24 mouse cellular contexts compared by ENCODE assay signal in genomic region chr8:106505328-106505965, GRCm38 (mm10). TPM values are rescaled to one million over a fixed set of nuclear protein-coding genes. Genes with fewer than 3 reads are reported as not detected.
A peak's percentile ranks its signal among the peaks of the same experiment; 100 is the strongest.
DNase-seq lines count a peak whose midpoint lies in the region; ATAC-seq and TF ChIP-seq lines count a peak whose summit lies in the region.
"Had no signal": no experiment of that assay in that cellular context is flagged by ENCODE, and none has a peak within 500 bp of the region (broad histone marks: within the 10 kb centered on the region; RNA-seq: fewer than 3 reads in every experiment).

No protein-coding gene starts in this region.

- H3K27ac ChIP-seq in lung, embryonic 14.5 days (ENCODE audit: low read depth), result peak overlapping the region; percentile 18; the same call in 1 of the 2 replicates
- peak overlapping the region; percentile 63 for H3K27ac ChIP-seq in embryonic facial prominence, embryonic 14.5 days (replicated peaks; ENCODE audit: low read depth, low read length)
- H3K27ac ChIP-seq in limb, embryonic 15.5 days, result peak overlapping the region; percentile 71
- H3K27ac ChIP-seq: forebrain, embryonic 12.5 days; hindbrain, embryonic 14.5 days had no signal

- no peak for ATAC-seq in lung, embryonic 14.5 days (ENCODE audit: insufficient read depth)
- no peak; the same call in 1 of the 2 replicates for ATAC-seq in embryonic facial prominence, embryonic 14.5 days (ENCODE audit: low read depth)
- ATAC-seq in limb, embryonic 15.5 days (ENCODE audit: insufficient number of reproducible peaks, low FRiP score, low TSS enrichment, low read depth), result no peak
- ATAC-seq: activated CD4-positive, CD25-positive, alpha-beta regulatory T cell, adult 4 months; Patski had no signal

- H3K36me3 ChIP-seq in lung, embryonic 14.5 days (ENCODE audit: insufficient read depth), result no peaks in the 10 kb centered on the region
- H3K36me3 ChIP-seq in embryonic facial prominence, embryonic 14.5 days (ENCODE audit: control insufficient read depth, insufficient read depth, low read length), result no peaks in the 10 kb centered on the region
- H3K36me3 ChIP-seq in limb, embryonic 15.5 days, result no peaks in the 10 kb centered on the region
- H3K36me3 ChIP-seq: forebrain, embryonic 12.5 days had no signal

- H3K9me3 ChIP-seq in lung, embryonic 14.5 days (ENCODE audit: low read depth, low read length), result no peaks in the 10 kb centered on the region
- no peaks in the 10 kb centered on the region for H3K9me3 ChIP-seq in embryonic facial prominence, embryonic 14.5 days (ENCODE audit: control insufficient read depth, low read length)
- H3K9me3 ChIP-seq in limb, embryonic 15.5 days, result no peaks in the 10 kb centered on the region
- H3K9me3 ChIP-seq: forebrain, embryonic 12.5 days had no signal

- no peak for TF ChIP-seq CTCF in lung, embryonic 14.5 days (IDR thresholded peaks at IDR 0.05; ENCODE audit: low read depth)

- peaks cover 16% of the 10 kb centered on the region for H3K27me3 ChIP-seq in lung, embryonic 14.5 days (ENCODE audit: insufficient read depth, low read length)
- H3K27me3 ChIP-seq in embryonic facial prominence, embryonic 14.5 days (replicated peaks; ENCODE audit: control insufficient read depth, insufficient read depth, low read length), result peaks cover 11% of the 10 kb centered on the region; the same call in 1 of the 2 replicates
- H3K27me3 ChIP-seq in limb, embryonic 15.5 days, result no peaks in the 10 kb centered on the region; the same call in 1 of the 2 replicates
- H3K27me3 ChIP-seq: Patski had no signal

- no peak overlapping the region for H3K4me2 ChIP-seq in lung, embryonic 14.5 days
- no peak overlapping the region for H3K4me2 ChIP-seq in embryonic facial prominence, embryonic 14.5 days (ENCODE audit: low read depth, low read length)
- H3K4me2 ChIP-seq in limb, embryonic 15.5 days, result no peak overlapping the region
- H3K4me2 ChIP-seq: forebrain, embryonic 12.5 days; hindbrain, embryonic 14.5 days; midbrain, embryonic 11.5 days had no signal

- WGBS in lung, embryonic 14.5 days, result 44% methylated on average over 10 of the region's 10 CpGs
- 36% methylated on average over 10 of the region's 10 CpGs for WGBS in embryonic facial prominence, embryonic 14.5 days
- 25% methylated on average over 10 of the region's 10 CpGs for WGBS in limb, embryonic 15.5 days

- DNase-seq in heart, adult 11 months, result peak; percentile 81
- DNase-seq in heart, postnatal 25 days (ENCODE audit: low spot score), result no peak
- peak; percentile 40 for DNase-seq in lung, embryonic 14.5 days
- DNase-seq in lung, postnatal 25 days (ENCODE audit: low spot score), result no peak
- peak; percentile 50 for DNase-seq in embryonic facial prominence, embryonic 14.5 days (ENCODE audit: low spot score)
- DNase-seq in MN1 (ENCODE audit: low spot score), result no peak
- DNase-seq: adrenal gland, postnatal 14 days; cerebellum, adult 11-12 months; gastrocnemius, postnatal 36 days; kidney, adult 18-20 months; lung, adult 18-20 months; lung, postnatal 4 days; thymus, adult 2 months had no signal

- H3K4me1 ChIP-seq in lung, embryonic 14.5 days (ENCODE audit: insufficient read depth), result peaks cover 19% of the 10 kb centered on the region
- H3K4me1 ChIP-seq in embryonic facial prominence, embryonic 14.5 days (ENCODE audit: control insufficient read depth, insufficient read depth, low read length), result peaks cover 19% of the 10 kb centered on the region
- H3K4me1 ChIP-seq in limb, embryonic 15.5 days, result peaks cover 36% of the 10 kb centered on the region

- H3K9ac ChIP-seq in lung, embryonic 14.5 days, result no peak overlapping the region
- H3K9ac ChIP-seq in embryonic facial prominence, embryonic 14.5 days (ENCODE audit: low read depth, low read length), result no peak overlapping the region
- no peak overlapping the region for H3K9ac ChIP-seq in limb, embryonic 15.5 days
- H3K9ac ChIP-seq: forebrain, embryonic 12.5 days; hindbrain, embryonic 14.5 days had no signal

- intact Hi-C loops in heart, postnatal 25 days (cut with DNase I), result no loop called here

- no peak overlapping the region for H3K4me3 ChIP-seq in lung, embryonic 14.5 days (ENCODE audit: low read depth, low read length)
- no peak overlapping the region for H3K4me3 ChIP-seq in embryonic facial prominence, embryonic 14.5 days (ENCODE audit: low read depth, low read length)
- H3K4me3 ChIP-seq in limb, embryonic 15.5 days, result no peak overlapping the region
- H3K4me3 ChIP-seq: forebrain, embryonic 12.5 days had no signal

RNA-seq across cellular contexts. Expression of gene 6030452D12Rik, which starts 5.1 kb away (rescaled TPM):
- total RNA-seq in heart, postnatal 25 days (2021), result not detected
- not detected in 2 replicates for polyA plus RNA-seq in lung, embryonic 14.5 days (2014; fragmentation: Nextera tagmentation; extraction: Ambion mirVana)
- polyA plus RNA-seq in embryonic facial prominence, embryonic 14.5 days (2014; fragmentation: Nextera tagmentation; extraction: Ambion mirVana), result not detected in 2 replicates
- polyA plus RNA-seq in limb, embryonic 15.5 days (2015; fragmentation: Nextera tagmentation; extraction: Ambion mirVana), result not detected in 2 replicates
- total RNA-seq: adrenal gland, postnatal 14 days; common myeloid progenitor, adult 5-6 weeks; gastrocnemius, postnatal 36 days; left cerebral cortex, adult 8-10 months; liver, adult 2 months had no signal
- polyA plus RNA-seq: activated CD4-positive, CD25-positive, alpha-beta regulatory T cell, adult 4 months; forebrain, embryonic 12.5 days; heart, embryonic 16.5 days; hindbrain, embryonic 14.5 days; liver, adult 2 months; midbrain, embryonic 11.5 days; neural tube, embryonic 14.5 days; Patski; thymus, adult 2 months had no signal

RNA-seq across cellular contexts. Expression of gene Cdh3, which starts 5.2 kb away (rescaled TPM):
- total RNA-seq in heart, postnatal 25 days (2021), result 1 to 10 TPM; 1.3 to 1.6 TPM
- polyA plus RNA-seq in lung, embryonic 14.5 days (2014; fragmentation: Nextera tagmentation; extraction: Ambion mirVana), result 13.9 and 15.5 TPM in 2 replicates
- 9.8 and 15.5 TPM in 2 replicates for polyA plus RNA-seq in embryonic facial prominence, embryonic 14.5 days (2014; fragmentation: Nextera tagmentation; extraction: Ambion mirVana)
- polyA plus RNA-seq in limb, embryonic 15.5 days (2015; fragmentation: Nextera tagmentation; extraction: Ambion mirVana), result 29.3 and 33.3 TPM in 2 replicates
- total RNA-seq: common myeloid progenitor, adult 5-6 weeks had no signal
- polyA plus RNA-seq: activated CD4-positive, CD25-positive, alpha-beta regulatory T cell, adult 4 months had no signal

Comparison
In these comparisons a context has a peak if more than half of its experiments do, and no peak if none do; other contexts are left out.
1. DNase-seq: peak in heart, adult 11 months (single experiment), lung, embryonic 14.5 days (single experiment) and embryonic facial prominence, embryonic 14.5 days (single experiment); none in heart, postnatal 25 days (single experiment), lung, postnatal 25 days (single experiment) and MN1 (single experiment).
2. H3K27ac ChIP-seq: peak in every context shown above with its lines; median percentile 71 in limb, embryonic 15.5 days; 63 in embryonic facial prominence, embryonic 14.5 days; 18 in lung, embryonic 14.5 days.